Mouse (Mus musculus) splenic B cell, adult 2 months (primary cell): Measurements from ENCODE around the gene Akap2.
A peak's percentile ranks its signal among the peaks of the same experiment; 100 is the strongest.

Experiments
- DNase-seq: peaks from one replicate; pipeline ENCODE4 v3.0.0-alpha.2; 2011; ENCODE audit warnings: low read depth, low spot score
- H3K27me3 ChIP-seq: 2 replicates; pipeline ENCODE4 v1.6.1; 2012; ENCODE audit warnings: mild to moderate bottlenecking, low read length, moderate library complexity, mixed read lengths; ENCODE audit not compliant: control insufficient read depth, poor library complexity, insufficient read depth, severe bottlenecking
- H3K36me3 ChIP-seq: 2 replicates; pipeline ENCODE4 v1.6.1; 2012; ENCODE audit warnings: mild to moderate bottlenecking, low read length, moderate library complexity, mixed read lengths; ENCODE audit not compliant: control insufficient read depth, poor library complexity, insufficient read depth, severe bottlenecking

The Akap2 gene

DNA sequence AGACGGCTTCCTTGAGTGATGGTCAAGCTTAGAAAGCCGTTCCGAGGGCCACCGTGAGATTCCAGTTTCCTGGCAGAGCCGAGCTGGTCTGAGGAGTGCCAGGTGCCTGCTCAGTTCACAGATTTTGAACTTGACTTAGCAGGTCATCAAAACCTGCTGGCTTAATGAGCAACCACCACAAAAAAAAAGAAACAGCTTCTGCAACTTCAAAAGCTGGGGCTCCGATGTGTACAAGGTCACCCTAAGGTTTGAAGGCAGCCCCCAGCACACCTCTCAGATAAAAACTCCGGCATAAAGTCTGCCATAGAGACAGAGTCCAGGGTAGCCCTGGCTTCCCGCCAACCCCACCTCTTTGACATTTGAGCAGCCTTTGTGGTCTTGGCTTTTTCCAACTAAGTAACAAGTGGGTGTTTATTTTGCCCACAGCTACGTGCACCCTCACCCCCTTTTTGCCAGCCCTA lies 198.8 kb downstream of the Akap2 start, which contains the start of gene D630039A03Rik:
D630039A03Rik (minus strand) TSS at position 97 of the 461 bp plus-strand sequence.
- no peak for DNase-seq
- no peaks in the 10 kb centered on the region for H3K36me3 ChIP-seq
- H3K27me3 ChIP-seq: no peaks in the 10 kb centered on the region

DNA sequence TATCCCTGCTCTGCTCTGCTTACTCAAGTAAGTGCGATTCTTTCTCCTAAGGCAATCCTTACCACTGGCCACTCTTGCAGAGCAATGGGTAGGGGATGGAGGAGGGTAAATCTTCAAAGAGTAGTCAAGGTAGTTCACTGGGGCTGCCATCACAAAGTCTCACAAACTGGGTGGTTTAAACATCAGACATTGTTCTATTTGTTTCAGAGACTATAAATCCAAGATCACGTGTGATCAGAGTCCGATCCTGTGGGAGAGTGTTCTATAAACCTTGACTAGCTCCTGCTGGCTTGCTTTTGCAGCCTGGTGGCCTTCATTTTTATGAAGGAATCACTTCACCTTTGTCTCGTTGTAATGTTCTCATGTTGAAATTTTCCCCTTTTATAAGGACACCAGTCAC lies 199.3 kb downstream of the Akap2 start:
- H3K27me3 ChIP-seq: no peaks in the 10 kb centered on the region
- no peaks in the 10 kb centered on the region for H3K36me3 ChIP-seq
- no peak for DNase-seq

DNA sequence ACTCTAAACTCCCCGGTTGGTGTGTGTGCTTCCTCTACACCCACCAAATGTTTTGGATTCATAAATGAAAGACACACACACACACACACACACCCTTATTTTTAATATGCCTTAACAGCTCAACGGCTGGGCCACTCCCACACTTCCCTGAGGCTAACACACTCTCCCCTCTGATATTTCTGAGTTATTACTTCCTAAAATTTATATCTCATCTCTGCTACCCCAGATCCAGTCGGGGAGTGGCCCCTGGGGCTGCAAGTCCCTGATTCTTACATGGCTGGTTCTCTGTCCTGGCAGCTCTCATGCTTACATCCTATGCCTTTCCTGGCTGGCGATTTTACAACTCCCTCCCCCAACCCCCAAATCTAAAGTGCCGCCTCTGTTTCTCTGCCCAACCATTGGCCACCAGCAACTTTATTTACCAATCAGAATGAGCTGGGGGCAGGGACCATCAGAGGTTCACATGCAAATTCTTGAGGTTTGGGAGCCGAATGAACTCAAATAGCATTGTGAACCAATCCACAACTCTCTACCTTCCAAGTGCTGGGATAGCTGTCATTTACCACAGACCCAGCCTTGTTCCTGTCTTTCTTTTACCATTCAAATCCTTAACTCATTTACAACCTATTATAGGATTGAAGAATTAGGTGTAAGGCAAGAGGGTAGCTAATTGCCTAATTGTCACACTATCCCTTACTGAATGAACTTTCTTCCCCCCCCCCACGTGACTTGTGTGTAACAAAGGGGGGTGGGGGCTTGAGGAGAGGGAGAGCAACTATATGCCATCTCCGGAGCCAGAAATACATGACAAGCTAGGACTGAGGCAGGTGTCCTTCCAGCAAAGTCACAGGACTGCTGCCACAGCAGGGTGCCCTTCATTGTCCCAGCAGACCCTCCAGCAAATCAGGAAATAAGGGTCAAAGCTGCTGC lies 202.3 kb downstream of the Akap2 start:
- Histone ChIP-seq H3K36me3 (no peaks in the 10 kb centered on the region), H3K27me3 (no peaks in the 10 kb centered on the region)
- DNase-seq: no peak

DNA sequence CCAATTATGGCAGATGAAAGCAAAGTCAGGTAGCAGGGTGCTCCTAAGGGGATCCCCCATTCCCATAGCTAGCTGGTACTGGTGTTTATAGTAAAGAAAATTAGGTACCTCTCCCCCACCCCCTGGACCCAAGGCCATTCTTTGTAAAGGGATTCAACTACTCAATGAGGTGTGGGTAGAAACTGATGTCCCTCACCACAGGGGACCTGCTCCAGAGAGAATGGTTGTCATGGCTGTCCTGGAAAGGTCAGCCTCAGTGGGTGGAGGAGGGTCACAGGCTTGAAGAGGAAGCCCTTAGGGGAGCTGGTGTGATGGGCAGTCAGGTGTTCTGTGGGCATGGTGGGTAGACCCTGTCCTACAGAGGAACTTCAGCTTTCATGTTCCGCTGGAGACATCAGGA lies 203.1 kb downstream of the Akap2 start:
- no peaks in the 10 kb centered on the region for H3K36me3 ChIP-seq
- no peaks in the 10 kb centered on the region for H3K27me3 ChIP-seq
- no peak for DNase-seq

DNA sequence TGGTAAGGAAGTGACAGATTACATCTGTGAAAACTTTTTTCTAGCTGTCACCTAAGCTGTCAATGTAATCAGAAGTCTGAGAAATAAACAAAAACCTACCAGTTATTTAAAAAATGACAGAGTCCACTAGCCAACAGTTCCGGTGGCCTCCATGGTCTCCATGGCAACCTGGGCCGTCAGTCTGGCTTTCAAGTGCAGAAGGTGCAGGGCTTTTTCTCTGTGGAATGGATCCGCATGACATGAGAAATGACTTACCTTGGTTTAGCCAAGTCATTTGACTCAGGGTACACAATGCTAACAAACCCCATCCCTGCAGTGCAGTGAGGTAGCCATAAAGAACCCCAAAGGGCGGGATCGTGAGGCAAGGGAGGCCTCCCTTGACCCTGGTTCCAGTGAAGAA lies 204.7 kb downstream of the Akap2 start:
- H3K36me3 ChIP-seq: no peaks in the 10 kb centered on the region
- H3K27me3 ChIP-seq: no peaks in the 10 kb centered on the region
- no peak for DNase-seq

DNA sequence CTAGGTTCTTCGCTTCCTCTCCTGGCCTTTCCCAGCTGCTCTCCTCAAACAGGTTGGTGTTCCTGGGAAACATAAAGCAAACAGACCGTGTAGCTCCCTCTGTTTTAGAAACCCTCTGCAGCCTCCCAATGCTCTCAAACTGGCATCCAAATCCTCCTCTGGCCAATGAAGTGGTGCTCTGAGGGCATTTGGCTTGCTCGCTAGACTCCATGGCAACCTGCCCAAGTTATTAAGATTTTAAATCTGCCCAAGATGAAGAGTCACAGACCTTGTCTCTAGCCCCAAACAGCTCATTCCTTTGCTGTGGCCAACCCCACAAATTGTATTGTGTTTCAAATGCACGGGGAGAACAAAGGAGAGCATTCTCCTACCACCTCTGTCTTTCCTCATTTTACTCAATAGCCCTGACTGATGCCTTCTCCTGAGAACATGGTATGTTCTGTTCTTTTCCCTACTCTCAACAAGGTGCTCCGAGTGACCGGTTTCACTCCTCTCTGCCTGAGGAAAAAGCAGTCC lies 207.2 kb downstream of the Akap2 start:
- Histone ChIP-seq H3K36me3 (no peaks in the 10 kb centered on the region), H3K27me3 (no peaks in the 10 kb centered on the region)
- DNase-seq: no peak

DNA sequence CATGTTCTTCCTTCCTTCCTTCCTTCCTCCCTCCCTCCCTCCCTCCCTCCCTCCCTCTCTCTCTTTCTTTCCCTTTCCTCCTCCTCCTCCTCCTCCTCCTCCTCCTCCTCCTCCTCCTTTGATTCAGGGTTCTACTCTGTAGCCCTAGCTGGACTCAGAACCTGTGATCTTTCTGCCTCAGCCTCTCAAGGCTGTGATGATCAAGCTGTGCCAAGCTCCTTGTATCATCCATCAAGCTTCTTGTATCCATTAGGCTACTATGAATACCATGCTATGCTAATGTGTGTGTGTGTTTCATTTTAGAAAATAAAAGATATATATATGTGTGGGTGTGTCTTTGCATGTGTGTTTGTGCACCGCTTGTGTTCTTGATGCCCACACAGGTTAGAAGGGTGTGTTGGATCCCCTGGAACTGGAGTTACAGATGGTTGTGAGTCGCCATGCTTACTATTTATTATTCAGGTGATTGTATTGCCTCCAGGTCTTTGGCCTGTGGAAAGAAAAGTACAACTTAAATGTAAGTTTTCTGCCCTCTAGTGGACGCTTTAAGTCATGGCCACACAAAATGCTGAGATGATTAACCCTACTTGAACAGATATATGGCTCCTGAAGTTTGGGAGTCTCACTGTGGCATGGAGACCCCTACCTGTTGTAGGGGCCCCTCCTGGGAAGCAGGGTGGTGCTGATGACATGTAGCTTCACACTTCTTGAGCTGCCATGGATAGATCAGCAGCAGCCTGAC lies 210.2 kb downstream of the Akap2 start:
- Histone ChIP-seq H3K36me3 (no peaks in the 10 kb centered on the region), H3K27me3 (no peaks in the 10 kb centered on the region)
- peak; percentile 57 for DNase-seq

DNA sequence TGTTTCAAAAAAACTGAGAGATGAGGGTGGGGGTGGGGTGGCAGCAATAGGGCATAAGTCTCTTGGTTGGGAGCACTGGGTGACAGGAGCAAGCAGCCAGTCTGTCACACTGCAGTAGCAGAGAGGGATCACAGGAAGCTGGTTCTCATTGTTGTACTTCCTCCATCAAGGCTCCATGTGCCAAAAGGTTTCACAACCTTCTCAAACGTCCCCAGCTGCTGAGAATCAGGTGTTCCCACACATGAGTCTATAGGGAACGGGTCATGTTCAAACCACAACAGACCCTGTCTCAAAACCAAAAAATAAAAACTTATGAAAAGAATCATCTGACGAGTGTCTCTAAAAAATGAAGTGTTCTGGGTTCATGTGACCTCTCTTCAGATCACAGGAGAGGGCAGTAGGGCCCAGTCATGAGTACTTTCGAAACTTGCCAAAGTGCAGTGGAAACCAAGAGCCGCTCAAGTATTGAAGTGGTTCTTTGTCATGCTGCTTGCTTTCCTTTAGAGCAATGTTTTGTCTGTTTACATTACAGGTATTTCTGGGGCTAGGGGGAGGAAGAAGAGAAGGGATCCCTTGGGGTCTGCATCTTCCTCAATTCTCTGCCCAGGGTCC lies 213.2 kb downstream of the Akap2 start:
- peak; percentile 32 for DNase-seq
- no peaks in the 10 kb centered on the region for H3K36me3 ChIP-seq
- H3K27me3 ChIP-seq: no peaks in the 10 kb centered on the region

DNA sequence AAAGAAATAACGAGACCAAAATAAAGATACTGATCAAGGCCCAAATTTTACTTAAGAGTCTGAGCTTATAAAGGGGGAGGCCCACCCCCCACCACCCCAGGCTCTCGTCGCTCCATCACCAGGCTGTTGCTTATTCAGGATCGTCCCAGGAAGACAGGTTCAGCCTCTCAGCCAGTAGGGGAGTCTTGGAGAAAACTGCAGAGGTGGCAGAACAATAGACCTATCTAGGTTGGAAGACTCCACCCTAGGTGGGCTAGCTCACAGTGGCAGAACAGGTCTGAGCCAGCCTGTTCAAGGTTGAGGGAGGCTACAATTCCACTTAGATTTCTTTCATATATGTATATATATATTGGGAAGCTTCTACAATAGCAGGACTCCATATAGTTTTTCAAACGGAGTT lies 216.7 kb downstream of the Akap2 start:
- no peaks in the 10 kb centered on the region for H3K36me3 ChIP-seq
- no peaks in the 10 kb centered on the region for H3K27me3 ChIP-seq
- DNase-seq: no peak

DNA sequence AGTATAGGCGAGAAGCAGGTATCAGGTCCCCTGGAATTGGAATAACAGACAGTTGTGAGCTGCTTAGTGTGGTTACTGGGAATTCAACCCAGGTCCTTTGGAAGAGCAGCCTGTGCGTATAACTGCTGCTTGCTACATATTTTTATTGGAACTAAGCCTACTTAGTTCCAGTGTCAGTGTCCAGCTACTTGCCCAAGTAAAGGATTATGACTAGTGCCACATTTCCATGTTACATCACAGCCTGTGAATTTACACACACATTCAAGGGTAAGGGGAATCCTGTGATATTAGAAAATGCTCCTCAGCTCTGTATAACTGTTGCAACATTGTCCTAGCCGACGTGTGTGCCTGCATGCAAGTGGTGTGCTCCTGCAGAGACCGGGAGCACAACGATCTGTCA lies 219.8 kb downstream of the Akap2 start:
- Histone ChIP-seq H3K36me3 (no peaks in the 10 kb centered on the region), H3K27me3 (no peaks in the 10 kb centered on the region)
- DNase-seq: no peak

DNA sequence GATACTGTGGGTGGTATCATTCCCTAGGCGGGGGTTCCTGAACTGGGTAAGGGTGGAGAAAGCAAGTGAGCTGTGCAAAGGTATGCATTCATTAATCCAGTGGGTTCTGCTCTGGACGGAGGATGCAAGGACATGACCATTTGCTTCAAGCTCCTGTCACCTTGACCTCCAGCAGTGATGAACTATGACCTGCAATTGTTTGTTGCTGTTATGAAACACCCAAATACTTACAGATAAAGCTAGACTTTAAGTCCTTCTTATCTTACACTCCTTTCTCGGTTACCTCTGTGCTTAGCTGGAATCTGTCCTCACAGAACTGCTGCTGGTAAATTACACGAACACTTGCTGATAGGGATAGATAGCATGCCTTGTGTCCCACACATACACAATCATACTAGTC lies 223.2 kb downstream of the Akap2 start:
- H3K27me3 ChIP-seq: no peaks in the 10 kb centered on the region
- 0 out of 2 replicates have a peak, but pooled peaks cover 1% of the 10 kb centered on the region for H3K36me3 ChIP-seq
- DNase-seq: no peak

DNA sequence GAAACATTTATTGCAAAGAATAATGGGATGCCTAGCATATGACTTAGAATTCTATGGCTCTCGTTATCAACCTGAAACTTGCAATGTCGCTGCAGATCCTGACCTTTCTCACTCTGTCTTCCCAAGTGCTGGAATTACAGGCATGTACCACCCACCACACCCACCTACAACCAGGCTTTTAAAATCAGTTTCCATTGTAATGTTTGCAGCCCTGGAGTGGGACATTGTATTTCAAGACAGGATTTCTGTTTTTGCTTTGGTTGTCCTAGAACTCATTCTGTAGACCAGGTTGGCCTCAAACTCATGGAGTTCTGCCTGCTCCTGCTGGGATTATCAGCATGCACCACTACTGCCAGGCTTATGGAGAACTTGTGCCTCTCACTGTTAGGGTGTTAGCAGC lies 225.4 kb downstream of the Akap2 start:
- DNase-seq: no peak
- no peaks in the 10 kb centered on the region for H3K27me3 ChIP-seq
- H3K36me3 ChIP-seq: 0 out of 2 replicates have a peak, but pooled peaks cover 1% of the 10 kb centered on the region
